Mouse (Mus musculus) lung, adult 2 months (tissue): ENCODE data around the gene Ly6g6d. TPM values are rescaled to one million over a fixed set of nuclear protein-coding genes. Genes with fewer than 3 reads are reported as not detected.
A peak's percentile ranks its signal among the peaks of the same experiment; 100 is the strongest.

Experiments
- DNase-seq: peaks from one replicate; pipeline ENCODE4 v3.0.0; 2022
- H3K4me1 ChIP-seq: fragments of 200-500 bp; 2 replicates; pipeline ENCODE4 v1.6.1; 2011; ENCODE audit warnings: low read length; ENCODE audit not compliant: control insufficient read depth, insufficient read depth
- H3K4me3 ChIP-seq: fragments of 200-500 bp; replicated peaks from 2 replicates; pipeline ENCODE3; 2011; ENCODE audit warnings: low read depth, mild to moderate bottlenecking, control low read depth, low read length; ENCODE audit errors: extremely low read depth
- CTCF ChIP-seq: fragments of 200-500 bp; IDR thresholded peaks from 2 replicates; pipeline ENCODE4 v1.5.1; 2011; ENCODE audit warnings: mild to moderate bottlenecking, low read length, control low read depth; ENCODE audit not compliant: insufficient read depth
- POLR2A ChIP-seq: fragments of 200-500 bp; IDR thresholded peaks from 2 replicates; pipeline ENCODE4 v1.6.1; 2011; ENCODE audit warnings: low read depth, mild to moderate bottlenecking, control low read depth, low read length, borderline replicate concordance; ENCODE audit errors: extremely low read depth
- WGBS: fragments of 180-500 bp; shearing (Covaris S2); methylation state at CpG from one replicate; pipeline ENCODE4 v1.1.7; 2018; 5-methylcytosine and 5-hydroxymethylcytosine counted together
- polyA plus RNA-seq: library from polyadenylated mRNA; depleted of rRNA; stranded (reverse); fragments of >200 nt; gene quantifications from 2 replicates; pipeline ENCODE4 v1.2.3, GENCODE M21; 2012

Ly6g6d gene
- polyA plus RNA-seq, 1 experiment: 14.5 TPM

DNA sequence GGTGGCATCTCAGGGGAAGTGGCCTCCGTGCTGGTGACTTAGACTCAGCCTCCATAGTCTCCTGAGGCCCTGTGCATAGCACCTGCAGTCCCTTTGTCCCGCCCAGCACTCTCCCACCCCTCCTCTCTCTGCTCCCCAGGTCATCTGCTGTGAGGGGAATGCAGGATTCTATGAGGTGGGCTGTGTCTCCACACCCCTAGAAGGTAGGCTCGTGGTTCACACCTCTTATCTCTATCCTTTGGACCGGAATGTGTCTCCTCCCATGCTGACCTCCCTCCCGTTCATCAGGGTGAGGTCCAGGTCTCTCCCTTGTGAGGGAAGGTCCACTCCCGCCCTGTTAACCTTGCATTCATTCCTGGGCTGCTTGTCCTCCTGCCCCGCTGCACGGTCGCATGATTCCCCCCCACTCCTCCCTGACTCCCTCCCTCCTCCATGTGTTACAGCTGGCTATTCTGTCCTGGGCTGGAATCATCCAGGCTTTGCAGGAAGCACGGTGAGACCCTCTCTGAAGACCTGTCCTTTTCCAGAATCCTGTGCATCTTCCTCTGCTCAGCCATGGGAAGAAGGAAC is 22.4 kb upstream of the Ly6g6d start:
- H3K4me3 ChIP-seq: no peak overlapping the region

DNA sequence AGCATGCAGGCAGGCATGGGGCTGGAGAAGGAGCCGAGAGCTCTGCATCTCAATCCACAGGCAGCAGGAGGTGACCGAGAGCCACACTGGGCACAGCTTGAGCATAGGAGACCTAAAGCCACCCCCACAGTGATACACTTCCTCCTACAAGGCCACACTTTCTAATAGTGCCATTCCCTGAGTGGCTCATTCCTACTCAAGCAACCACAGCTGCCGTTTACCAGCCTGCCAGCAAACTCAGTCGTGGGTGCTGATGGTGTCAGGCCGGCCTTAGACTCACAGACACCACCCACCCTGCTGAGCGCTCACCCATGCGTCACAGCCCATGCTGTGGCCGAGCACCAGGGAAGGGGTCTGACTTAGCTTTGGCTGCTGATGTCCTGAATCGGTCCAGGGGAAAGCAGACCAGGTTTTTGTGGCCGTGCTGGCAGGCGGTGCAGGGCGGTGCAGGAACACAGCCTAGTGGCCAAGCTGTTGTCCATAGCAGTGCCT is 19.3 kb upstream of the Ly6g6d start:
- WGBS: 88% methylated on average over 12 of the region's 12 CpGs
- no peak for DNase-seq
- TF ChIP-seq CTCF (no peak), POLR2A (no peak)
- no peak overlapping the region for H3K4me3 ChIP-seq
- peaks cover 4% of the 10 kb centered on the region for H3K4me1 ChIP-seq

More for the DNA sequence above, 22.4 kb upstream of the Ly6g6d start:
- DNase-seq: no peak
- 73% methylated on average over 10 of the region's 10 CpGs for WGBS
- no peaks in the 10 kb centered on the region for H3K4me1 ChIP-seq
- TF ChIP-seq POLR2A (no peak), CTCF (no peak)

DNA sequence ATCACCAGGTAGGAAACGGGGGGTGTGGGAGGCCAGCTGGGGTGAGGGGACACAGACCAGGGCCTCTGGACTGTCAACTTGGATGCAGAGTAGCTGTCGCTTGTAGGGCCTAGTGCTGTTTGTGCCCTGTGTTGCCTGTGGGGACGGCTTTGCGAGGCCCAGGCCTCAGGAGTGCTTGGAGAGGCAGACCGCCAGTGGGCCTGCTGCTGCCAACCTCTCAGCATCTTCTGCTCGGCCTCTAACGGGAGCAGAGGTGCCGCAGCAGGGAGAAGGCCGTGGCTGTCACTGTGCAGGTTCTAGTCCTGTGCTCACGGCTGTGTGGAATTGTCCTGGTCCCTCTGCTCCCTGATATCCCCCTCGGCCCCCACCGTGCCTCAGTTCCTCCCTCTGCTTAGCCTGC is 18.7 kb upstream of the Ly6g6d start:
- Histone ChIP-seq H3K4me1 (peaks cover 4% of the 10 kb centered on the region), H3K4me3 (no peak overlapping the region)
- WGBS: 90% methylated on average over 12 of the region's 12 CpGs
- no peak for DNase-seq
- TF ChIP-seq CTCF (no peak), POLR2A (no peak)

DNA sequence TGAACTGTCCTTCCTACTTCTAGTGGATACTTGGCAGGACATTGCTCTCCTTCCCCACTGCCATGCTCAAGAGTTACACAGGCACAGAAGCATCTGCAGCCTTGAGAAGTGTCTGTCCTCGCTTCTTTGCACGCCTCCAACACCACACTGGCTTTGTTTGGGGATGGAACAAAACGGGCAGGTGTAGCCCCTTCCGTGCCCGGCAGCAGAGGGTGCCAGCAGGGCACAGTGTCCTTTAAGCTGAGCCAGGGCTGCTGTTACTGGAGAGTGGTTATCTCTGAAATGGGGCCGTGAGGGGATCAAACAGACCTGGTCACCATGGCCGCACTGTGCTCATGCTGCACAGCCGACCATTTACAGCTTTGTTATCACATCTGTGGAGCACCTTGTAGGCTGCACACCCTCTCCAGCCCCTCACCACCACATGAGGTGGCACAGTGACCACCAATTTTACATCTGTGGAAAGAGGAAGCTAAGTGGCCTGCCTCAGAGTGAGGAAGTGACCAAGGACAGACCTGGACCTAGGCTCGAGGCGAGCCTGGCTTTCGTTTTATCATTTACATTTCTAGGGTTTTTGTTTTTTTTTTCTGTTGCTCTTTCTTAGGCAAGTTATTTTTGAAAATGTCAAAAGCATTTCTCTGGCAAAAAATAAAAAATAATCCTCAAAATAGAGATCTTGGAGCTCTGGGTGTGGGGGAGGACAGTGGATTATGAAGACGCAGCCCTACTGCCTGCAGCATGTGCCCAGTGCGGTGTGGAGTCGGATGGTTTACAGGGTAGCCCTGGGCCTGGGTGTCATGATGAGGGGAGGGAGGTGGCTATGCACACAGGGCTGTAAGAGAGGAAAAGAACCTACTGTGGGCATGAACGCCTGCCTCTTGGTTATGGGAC is 16.9 kb upstream of the Ly6g6d start:
- no peak for DNase-seq
- peaks cover 11% of the 10 kb centered on the region for H3K4me1 ChIP-seq
- H3K4me3 ChIP-seq: no peak overlapping the region
- 88% methylated on average over 15 of the region's 15 CpGs for WGBS
- TF ChIP-seq CTCF (no peak), POLR2A (no peak)

DNA sequence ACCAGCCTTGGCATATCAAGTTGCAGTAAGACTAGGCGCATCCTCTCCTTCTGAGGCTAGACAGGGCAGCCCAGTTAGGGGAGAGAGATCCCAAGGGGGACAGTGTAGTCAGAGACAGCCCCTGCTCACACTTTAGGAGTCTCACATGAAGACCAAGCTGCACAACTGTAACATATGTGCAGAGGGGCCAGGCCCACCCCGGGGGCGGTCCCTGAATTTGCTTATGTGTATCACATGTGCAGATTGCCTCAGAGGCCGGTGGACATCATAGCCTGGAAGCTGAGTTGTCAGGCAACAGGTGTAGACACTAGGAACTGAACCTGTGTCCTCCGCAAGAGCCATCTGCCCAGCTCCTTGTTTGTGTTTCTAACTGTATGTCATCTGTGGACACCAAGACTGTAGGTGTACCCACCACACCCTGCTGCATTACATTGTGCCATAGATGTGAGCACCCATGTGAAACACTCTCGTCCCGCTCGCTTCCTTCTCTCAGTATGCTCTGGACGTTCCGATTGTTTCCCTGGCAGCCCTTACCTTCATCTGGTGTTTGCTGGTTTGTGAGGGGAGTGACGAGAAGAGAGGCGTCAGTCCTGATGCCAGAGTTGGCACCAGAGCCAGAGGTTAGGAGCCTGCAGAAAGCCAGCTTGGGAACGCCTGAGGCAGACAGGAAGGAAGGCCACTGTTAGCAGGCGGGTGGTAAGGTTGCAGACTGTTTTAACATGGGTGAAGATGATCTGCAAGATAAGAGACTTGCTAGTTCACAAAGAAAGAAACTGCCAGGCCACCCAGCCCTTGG is 14.7 kb upstream of the Ly6g6d start:
- Histone ChIP-seq H3K4me1 (peaks cover 11% of the 10 kb centered on the region), H3K4me3 (no peak overlapping the region)
- TF ChIP-seq POLR2A (no peak), CTCF (no peak)
- DNase-seq: no peak
- WGBS: 69% methylated on average over 14 of the region's 14 CpGs

DNA sequence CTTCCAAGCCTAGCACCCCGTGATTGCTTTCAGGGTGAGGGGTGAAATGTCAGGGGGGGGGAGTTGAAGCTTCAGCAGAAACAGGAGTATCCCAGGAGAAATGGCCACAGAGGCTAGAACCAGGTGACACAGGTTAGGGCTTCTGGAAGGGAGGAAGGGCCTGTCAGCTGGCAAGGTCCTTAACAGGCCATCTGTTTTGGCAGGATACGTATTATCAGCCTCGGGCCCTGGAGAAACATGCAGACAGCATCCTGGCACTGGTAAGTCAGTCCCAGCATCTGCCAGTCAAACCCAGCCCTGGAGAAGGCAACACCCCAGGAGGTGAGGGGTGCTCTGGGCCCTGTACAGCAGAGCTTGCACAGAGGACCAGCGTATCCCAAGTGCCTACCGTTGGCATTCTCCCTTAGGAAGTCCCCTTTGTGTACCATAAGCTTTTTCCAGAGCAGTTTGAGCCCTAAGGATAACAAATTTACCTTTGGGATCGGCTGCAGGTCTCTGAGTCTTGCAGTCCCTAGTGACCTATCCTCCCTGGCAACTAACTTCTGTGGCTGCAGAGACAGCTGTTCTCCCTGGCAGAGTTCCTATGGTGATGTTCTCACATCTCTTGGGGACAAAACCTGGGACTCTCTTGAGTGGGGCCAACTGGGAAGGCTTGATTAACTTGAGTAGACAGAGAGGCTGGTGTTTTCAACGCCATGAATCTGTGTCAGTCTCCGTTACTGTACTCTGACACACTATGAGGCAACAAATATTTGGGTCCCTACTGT is 12.5 kb upstream of the Ly6g6d start:
- WGBS: 42% methylated on average over 8 of the region's 8 CpGs
- peaks cover 11% of the 10 kb centered on the region for H3K4me1 ChIP-seq
- DNase-seq: peak; percentile 29
- H3K4me3 ChIP-seq: peak overlapping the region; percentile 52
- TF ChIP-seq POLR2A (no peak), CTCF (no peak)

DNA sequence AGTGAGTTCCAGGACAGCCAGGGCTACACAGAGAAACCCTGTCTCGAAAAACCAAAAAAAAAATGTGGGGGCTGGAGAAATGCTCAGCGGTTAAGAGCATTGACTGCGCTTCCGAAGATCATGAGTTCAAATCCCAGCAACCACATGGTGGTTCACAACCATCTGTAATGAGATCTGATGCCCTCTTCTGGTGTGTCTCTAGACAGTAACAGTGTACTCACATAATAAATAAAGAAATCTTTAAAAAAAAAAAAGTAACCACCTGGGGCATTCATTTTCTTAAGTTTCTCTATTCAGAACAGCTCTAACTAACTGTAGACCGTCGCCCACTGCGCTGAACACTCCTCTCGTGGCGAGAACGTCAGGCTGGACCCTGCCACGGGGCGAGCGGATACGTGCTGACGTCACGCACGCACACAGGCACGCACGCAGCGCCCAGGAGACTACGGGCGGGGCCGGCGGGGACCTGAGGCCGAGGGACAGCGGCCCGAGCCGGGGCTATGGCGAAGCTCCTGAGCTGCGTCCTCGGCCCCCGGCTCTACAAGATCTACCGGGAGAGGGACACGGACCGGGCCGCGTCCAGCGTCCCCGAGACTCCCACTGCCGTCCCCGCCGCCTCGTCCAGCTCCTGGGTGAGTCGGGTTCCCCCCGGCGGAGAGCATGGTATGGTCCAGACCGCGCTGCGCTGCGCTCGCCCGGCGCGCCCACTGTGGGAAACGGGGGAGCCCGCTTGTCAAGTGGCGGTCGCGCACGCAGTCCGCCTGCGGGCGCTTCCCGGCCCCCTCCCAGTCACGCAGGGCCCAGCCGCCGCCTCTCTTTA is 11.2 kb upstream of the Ly6g6d start, which contains the start of gene Abhd16a:
Gene Abhd16a, plus strand, starts transcription at position 439 of the 820 bp plus-strand sequence.
- Histone ChIP-seq H3K4me3 (peak within 1 kb of the TSS; percentile 95), H3K4me1 (peaks cover 11% of the 10 kb centered on the region)
- peak; percentile 87; the same call in 1 of the 2 replicates for TF ChIP-seq POLR2A
- TF ChIP-seq CTCF: no peak
- 3% methylated on average over 67 of the region's 67 CpGs for WGBS
- peak; percentile 94 for DNase-seq

DNA sequence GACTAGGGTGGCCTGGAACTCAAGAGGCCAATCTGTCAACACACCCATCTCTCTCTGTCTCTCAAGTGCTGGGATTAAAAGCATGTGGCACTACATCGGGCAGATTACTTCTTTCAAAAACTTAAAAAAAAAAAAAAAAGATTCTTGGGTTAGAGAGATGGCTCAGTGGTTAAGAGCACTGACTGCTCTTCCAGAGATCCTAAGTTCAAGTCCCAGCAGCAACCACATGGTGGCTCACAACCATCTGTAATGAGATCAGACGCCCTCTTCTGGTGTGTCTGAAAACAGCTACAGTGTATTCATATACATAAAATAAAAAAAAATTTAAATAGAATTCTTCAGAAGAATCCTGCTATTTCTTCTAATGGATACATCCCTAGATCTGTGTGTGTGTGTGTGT is 10.3 kb upstream of the Ly6g6d start:
- no peak overlapping the region for H3K4me3 ChIP-seq
- H3K4me1 ChIP-seq: peaks cover 11% of the 10 kb centered on the region
- DNase-seq: no peak
- WGBS: 30% methylated on average over 2 of the region's 2 CpGs
- TF ChIP-seq POLR2A (no peak), CTCF (no peak)
